Mouse (Mus musculus) G1E (cell line): ENCODE results near the gene Epha2. TPM values are rescaled to one million over a fixed set of nuclear protein-coding genes. Genes with fewer than 3 reads are reported as not detected.

Source experiments
- ATAC-seq: 2 replicates; pipeline ENCODE4 v1.8.0; 2016; ENCODE audit warnings: mild to moderate bottlenecking; ENCODE audit not compliant: insufficient number of reproducible peaks, poor library complexity, low FRiP score, severe bottlenecking; ENCODE audit errors: extremely low read depth
- DNase-seq: peaks from one replicate; pipeline ENCODE4 v3.0.0; 2012; ENCODE audit warnings: low spot score
- H3K27me3 ChIP-seq: 2 replicates; pipeline ENCODE4 v1.6.1; 2012; ENCODE audit warnings: mild to moderate bottlenecking, low read length, inconsistent platforms; ENCODE audit not compliant: insufficient read depth
- H3K36me3 ChIP-seq: replicated peaks from 2 replicates; pipeline ENCODE3; 2012; ENCODE audit warnings: mild to moderate bottlenecking, inconsistent platforms
- H3K4me1 ChIP-seq: 2 replicates; pipeline ENCODE4 v1.6.1; 2012; ENCODE audit warnings: low read depth, low read length, inconsistent platforms, mixed read lengths; ENCODE audit not compliant: insufficient read depth
- H3K4me3 ChIP-seq: 2 replicates; pipeline ENCODE4 v1.5.1; 2012; ENCODE audit warnings: low read depth, mild to moderate bottlenecking, inconsistent platforms, low read length, moderate library complexity, mixed read lengths
- H3K9me3 ChIP-seq: replicated peaks from 2 replicates; pipeline ENCODE4 v1.6.1; 2012; ENCODE audit warnings: inconsistent platforms
- CTCF ChIP-seq: IDR thresholded peaks from 2 replicates; pipeline ENCODE4 v1.5.1; 2012; ENCODE audit warnings: low read depth, low read length, inconsistent platforms, mixed read lengths
- GATA1 ChIP-seq: IDR thresholded peaks from 2 replicates; pipeline ENCODE4 v1.6.1; 2012; ENCODE audit warnings: borderline replicate concordance, low read length, inconsistent platforms, mixed read lengths
- GATA2 ChIP-seq: IDR thresholded peaks from 2 replicates; pipeline ENCODE4 v1.6.1; 2012; ENCODE audit warnings: low read depth, low read length, inconsistent platforms, borderline replicate concordance
- POLR2AphosphoS5 ChIP-seq: IDR thresholded peaks from 2 replicates; pipeline ENCODE4 v1.6.1; 2012; ENCODE audit warnings: low read depth, low read length, inconsistent platforms; ENCODE audit not compliant: insufficient replicate concordance
- TAL1 ChIP-seq: conservative IDR thresholded peaks from 2 replicates; pipeline ENCODE4 v1.6.1; 2012; ENCODE audit warnings: low read depth, low read length, inconsistent platforms, mixed read lengths
- polyA plus RNA-seq: library from polyadenylated mRNA; stranded (reverse); fragments of >175 nt; gene quantifications from 2 replicates; pipeline ENCODE4 v1.2.3, GENCODE M21; 2012
- total RNA-seq, 2 experiments: library from RNA; stranded (forward) in 1 of 2; stranded (reverse) in 1 of 2; fragments of 200-1000 nt in 1 of 2; fragments of >200 nt in 1 of 2; fragmentation: Nextera tagmentation in 1 of 2; gene quantifications; 2 replicates each; pipeline ENCODE4 v1.2.3; 2014 to 2017

Epha2 gene
- total and polyA plus RNA-seq, 3 experiments = not detected

DNA sequence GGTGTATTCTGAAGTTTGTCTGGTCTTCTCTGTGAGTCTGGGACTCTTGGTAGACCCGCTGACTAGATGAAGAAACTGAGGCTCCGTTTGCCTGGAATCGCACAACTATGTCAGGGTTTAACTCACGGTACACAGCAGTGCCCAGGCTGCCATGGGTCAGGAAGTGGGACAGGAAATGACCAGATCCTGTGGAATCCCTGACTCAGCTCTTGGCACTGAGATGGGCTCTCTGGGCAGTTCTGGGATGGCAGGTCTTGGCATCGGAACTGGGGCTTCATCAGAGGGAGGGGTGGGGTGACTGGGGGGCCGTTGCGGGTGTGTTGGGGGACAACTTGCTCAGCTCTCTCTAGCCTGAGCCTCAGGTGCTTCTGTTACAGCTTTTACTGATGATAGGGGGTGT is 10.0 kb downstream of the Epha2 start:
- H3K9me3 ChIP-seq = no peaks in the 10 kb centered on the region
- DNase-seq (no peak), ATAC-seq (no peak)
- H3K4me1 ChIP-seq = no peaks in the 10 kb centered on the region
- no peaks in the 10 kb centered on the region for H3K36me3 ChIP-seq
- no peak overlapping the region for H3K4me3 ChIP-seq
- peaks cover 10% of the 10 kb centered on the region; the same call in 1 of the 2 replicates for H3K27me3 ChIP-seq
- TF ChIP-seq CTCF (no peak), GATA1 (no peak), POLR2AphosphoS5 (no peak), GATA2 (no peak), TAL1 (no peak)

- Histone ChIP-seq H3K27me3 (peaks cover 6% of the 10 kb centered on the region; the same call in 1 of the 2 replicates), H3K36me3 (no peaks in the 10 kb centered on the region), H3K4me1 (no peaks in the 10 kb centered on the region), H3K9me3 (no peaks in the 10 kb centered on the region), H3K4me3 (no peak overlapping the region)
- DNase-seq (no peak), ATAC-seq (no peak)
- TF ChIP-seq GATA1 (no peak), CTCF (no peak), TAL1 (no peak), GATA2 (no peak), POLR2AphosphoS5 (no peak)
Measured at GRCm38 (mm10) chr4:141311506-141311905, 10.5 kb downstream of the Epha2 start.

- H3K4me3 ChIP-seq = no peak overlapping the region
- H3K9me3 ChIP-seq = no peaks in the 10 kb centered on the region
- DNase-seq (no peak), ATAC-seq (no peak)
- peaks cover 3% of the 10 kb centered on the region; the same call in 1 of the 2 replicates for H3K27me3 ChIP-seq
- H3K4me1 ChIP-seq = no peaks in the 10 kb centered on the region
- TF ChIP-seq TAL1 (no peak), POLR2AphosphoS5 (no peak), GATA2 (no peak), GATA1 (no peak), CTCF (no peak)
- no peaks in the 10 kb centered on the region for H3K36me3 ChIP-seq
Measured at GRCm38 (mm10) chr4:141311908-141312307, 10.9 kb downstream of the Epha2 start.

DNA sequence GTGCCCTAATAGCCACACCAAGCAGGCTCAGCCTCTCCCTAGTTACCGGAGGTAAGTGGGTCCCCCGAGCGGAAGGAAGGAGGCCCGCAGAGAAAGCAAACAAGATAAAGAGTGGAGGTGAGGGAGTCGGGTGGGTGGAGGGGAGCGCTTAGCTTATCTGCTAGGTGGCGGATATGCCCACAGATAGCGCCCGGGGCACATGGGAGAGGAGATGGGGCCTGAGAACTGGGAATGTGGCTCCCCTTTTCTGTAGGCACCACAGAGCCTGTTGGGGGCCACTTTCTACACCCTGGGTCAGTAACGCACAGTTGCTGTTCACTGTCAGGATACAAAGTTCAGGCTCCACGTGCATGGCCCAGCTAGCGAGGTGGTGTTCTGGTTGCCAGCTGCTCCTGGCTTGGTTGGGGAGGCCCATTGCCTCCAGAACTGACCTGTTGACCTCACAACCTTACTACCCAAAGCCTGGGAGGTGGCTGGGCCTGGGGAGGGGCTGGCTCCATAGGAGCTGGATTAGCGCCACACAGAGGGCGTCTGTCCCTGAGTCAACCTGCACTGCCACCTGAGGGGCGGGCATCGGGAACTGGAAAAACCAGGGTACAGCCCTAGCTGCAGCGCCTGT is 11.6 kb downstream of the Epha2 start:
- Histone ChIP-seq H3K36me3 (no peaks in the 10 kb centered on the region), H3K4me3 (no peak overlapping the region), H3K27me3 (peaks cover 3% of the 10 kb centered on the region; the same call in 1 of the 2 replicates), H3K4me1 (no peaks in the 10 kb centered on the region), H3K9me3 (no peaks in the 10 kb centered on the region)
- ATAC-seq = no peak
- TF ChIP-seq POLR2AphosphoS5 (no peak), TAL1 (no peak), GATA2 (no peak), GATA1 (no peak), CTCF (no peak)
- DNase-seq = no peak

GRCm38 (mm10) chr4:141313481-141313880 is 12.4 kb downstream of the Epha2 start:
- Histone ChIP-seq H3K4me3 (no peak overlapping the region), H3K4me1 (no peaks in the 10 kb centered on the region), H3K27me3 (peaks cover 3% of the 10 kb centered on the region; the same call in 1 of the 2 replicates), H3K9me3 (no peaks in the 10 kb centered on the region), H3K36me3 (no peaks in the 10 kb centered on the region)
- no peak for TF ChIP-seq TAL1
- TF ChIP-seq POLR2AphosphoS5 = no peak
- TF ChIP-seq GATA1 = no peak
- no peak for TF ChIP-seq CTCF
- TF ChIP-seq GATA2 = no peak
- DNase-seq (no peak), ATAC-seq (no peak)

- peaks cover 5% of the 10 kb centered on the region; the same call in 1 of the 2 replicates for H3K27me3 ChIP-seq
- DNase-seq = no peak
- TF ChIP-seq GATA2 = no peak
- TF ChIP-seq CTCF = no peak
- no peak for TF ChIP-seq POLR2AphosphoS5
- TF ChIP-seq GATA1 = no peak
- no peak for TF ChIP-seq TAL1
- no peak overlapping the region for H3K4me3 ChIP-seq
- no peaks in the 10 kb centered on the region for H3K9me3 ChIP-seq
- no peaks in the 10 kb centered on the region for H3K4me1 ChIP-seq
- no peaks in the 10 kb centered on the region for H3K36me3 ChIP-seq
- ATAC-seq = no peak
Measured at GRCm38 (mm10) chr4:141313924-141314323, 12.9 kb downstream of the Epha2 start.

GRCm38 (mm10) chr4:141314745-141315144 is 13.7 kb downstream of the Epha2 start:
- Histone ChIP-seq H3K4me1 (no peaks in the 10 kb centered on the region), H3K27me3 (peaks cover 5% of the 10 kb centered on the region; the same call in 1 of the 2 replicates), H3K4me3 (no peak overlapping the region), H3K9me3 (no peaks in the 10 kb centered on the region), H3K36me3 (no peaks in the 10 kb centered on the region)
- DNase-seq = no peak
- TF ChIP-seq GATA1 (no peak), TAL1 (no peak)
- ATAC-seq = no peak
